Mouse (Mus musculus): Measurements from ENCODE around the gene Coa5. TPM values are rescaled to one million over a fixed set of nuclear protein-coding genes. Genes with fewer than 3 reads are reported as not detected.

Gene Coa5
- polyA plus RNA-seq, 1 experiment: 41.3 TPM

DNA sequence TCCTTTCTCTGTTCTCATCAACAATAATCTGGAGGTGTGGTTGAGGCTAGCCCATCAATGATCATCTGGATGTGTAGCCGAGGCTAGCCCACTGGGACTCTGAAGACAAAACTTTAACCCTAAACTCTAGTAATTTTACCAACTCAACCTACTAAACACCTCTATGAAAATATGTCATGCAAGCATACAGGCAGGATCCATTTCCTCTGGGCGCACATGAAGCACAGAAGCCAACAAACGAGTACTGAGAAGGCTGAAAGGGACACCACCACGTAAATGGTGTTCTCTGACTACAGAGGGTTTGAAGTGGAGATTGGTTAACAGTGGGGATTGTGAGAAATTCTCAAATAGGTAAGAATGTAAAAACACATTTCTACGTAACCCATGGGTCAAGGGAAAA, 47.3 kb upstream of the Coa5 start:
- no peaks in the 10 kb centered on the region for H3K79me2 ChIP-seq (ENCODE audit: control insufficient read depth, insufficient read depth)
- no peak overlapping the region for H3K4me3 ChIP-seq
- no peaks in the 10 kb centered on the region for H3K27me3 ChIP-seq (ENCODE audit: control insufficient read depth, insufficient read depth, insufficient read length)
- no peaks in the 10 kb centered on the region for H3K36me3 ChIP-seq (ENCODE audit: control insufficient read depth, insufficient read depth)
- no peak overlapping the region for H3ac ChIP-seq (ENCODE audit: control insufficient read depth, insufficient read length)
- H3K4me2 ChIP-seq (ENCODE audit: low read depth): no peak overlapping the region
- no peak for TF ChIP-seq MAX (IDR thresholded peaks at IDR 0.05; ENCODE audit: low read depth)
- TF ChIP-seq USF1 (IDR thresholded peaks at IDR 0.05; ENCODE audit: low read depth): no peak
- no peak for TF ChIP-seq REST (IDR thresholded peaks at IDR 0.05; ENCODE audit: insufficient read depth, insufficient read length)

- H3K4me2 ChIP-seq (ENCODE audit: low read depth): no peak overlapping the region
- H3K4me3 ChIP-seq: no peak overlapping the region
- no peaks in the 10 kb centered on the region for H3K36me3 ChIP-seq (ENCODE audit: control insufficient read depth, insufficient read depth)
- H3K79me2 ChIP-seq (ENCODE audit: control insufficient read depth, insufficient read depth): no peaks in the 10 kb centered on the region
- TF ChIP-seq MYOG (IDR thresholded peaks at IDR 0.05; ENCODE audit: control insufficient read depth in 1 of 3, insufficient read depth in 1 of 3, insufficient read length in 2 of 3, low read depth in 2 of 3) (no peak), TCF12 (IDR thresholded peaks at IDR 0.05; ENCODE audit: insufficient read depth, poor library complexity, severe bottlenecking) (no peak), MYOD1 (IDR thresholded peaks at IDR 0.05; ENCODE audit: control insufficient read depth in 1 of 3, insufficient read length in 2 of 3, low read depth in 2 of 3) (no peak), E2F4 (IDR thresholded peaks at IDR 0.05; ENCODE audit: insufficient read depth) (no peak), POLR2AphosphoS2 (IDR thresholded peaks at IDR 0.05; ENCODE audit: insufficient read length, low read depth) (no peak), USF1 (IDR thresholded peaks at IDR 0.05; ENCODE audit: low read depth) (no peak), REST (IDR thresholded peaks at IDR 0.05; ENCODE audit: insufficient read depth, insufficient read length) (no peak), TCF3 (IDR thresholded peaks at IDR 0.05; ENCODE audit: insufficient read length, low read depth) (no peak), MAX (IDR thresholded peaks at IDR 0.05; ENCODE audit: low read depth) (no peak), POLR2A (IDR thresholded peaks at IDR 0.05; ENCODE audit: insufficient read length, low read depth) (no peak), SRF (IDR thresholded peaks at IDR 0.05; ENCODE audit: control insufficient read depth, insufficient read length, low read depth) (no peak), CEBPB (IDR thresholded peaks at IDR 0.05; ENCODE audit: insufficient read depth, poor library complexity, severe bottlenecking) (no peak)
- H3ac ChIP-seq (ENCODE audit: control insufficient read depth, insufficient read length): no peak overlapping the region
- H3K27me3 ChIP-seq (ENCODE audit: control insufficient read depth, insufficient read depth, insufficient read length): no peaks in the 10 kb centered on the region
These were observed 45.4 kb upstream of the Coa5 start for GRCm38 (mm10) chr1:37475312-37475711.

- no peak for TF ChIP-seq REST (IDR thresholded peaks at IDR 0.05; ENCODE audit: insufficient read depth, insufficient read length)
- TF ChIP-seq MYOG (IDR thresholded peaks at IDR 0.05; ENCODE audit: control insufficient read depth in 1 of 3, insufficient read depth in 1 of 3, insufficient read length in 2 of 3, low read depth in 2 of 3): no peak
- no peak for TF ChIP-seq TCF12 (IDR thresholded peaks at IDR 0.05; ENCODE audit: insufficient read depth, poor library complexity, severe bottlenecking)
- TF ChIP-seq E2F4 (IDR thresholded peaks at IDR 0.05; ENCODE audit: insufficient read depth): no peak
- no peak for TF ChIP-seq USF1 (IDR thresholded peaks at IDR 0.05; ENCODE audit: low read depth)
- TF ChIP-seq POLR2A (IDR thresholded peaks at IDR 0.05; ENCODE audit: insufficient read length, low read depth): no peak
- no peak for TF ChIP-seq MYOD1 (IDR thresholded peaks at IDR 0.05; ENCODE audit: control insufficient read depth in 1 of 3, insufficient read length in 2 of 3, low read depth in 2 of 3)
- TF ChIP-seq POLR2AphosphoS2 (IDR thresholded peaks at IDR 0.05; ENCODE audit: insufficient read length, low read depth): no peak
- no peak for TF ChIP-seq TCF3 (IDR thresholded peaks at IDR 0.05; ENCODE audit: insufficient read length, low read depth)
- TF ChIP-seq SRF (IDR thresholded peaks at IDR 0.05; ENCODE audit: control insufficient read depth, insufficient read length, low read depth): no peak
- TF ChIP-seq CEBPB (IDR thresholded peaks at IDR 0.05; ENCODE audit: insufficient read depth, poor library complexity, severe bottlenecking): no peak
- no peak for TF ChIP-seq MAX (IDR thresholded peaks at IDR 0.05; ENCODE audit: low read depth)
- Histone ChIP-seq H3K27me3 (ENCODE audit: control insufficient read depth, insufficient read depth, insufficient read length) (no peaks in the 10 kb centered on the region), H3ac (ENCODE audit: control insufficient read depth, insufficient read length) (no peak overlapping the region), H3K4me2 (ENCODE audit: low read depth) (no peak overlapping the region), H3K4me3 (no peak overlapping the region), H3K36me3 (ENCODE audit: control insufficient read depth, insufficient read depth) (no peaks in the 10 kb centered on the region), H3K79me2 (ENCODE audit: control insufficient read depth, insufficient read depth) (no peaks in the 10 kb centered on the region)
These were observed 44.8 kb upstream of the Coa5 start for GRCm38 (mm10) chr1:37474634-37475190.

DNA sequence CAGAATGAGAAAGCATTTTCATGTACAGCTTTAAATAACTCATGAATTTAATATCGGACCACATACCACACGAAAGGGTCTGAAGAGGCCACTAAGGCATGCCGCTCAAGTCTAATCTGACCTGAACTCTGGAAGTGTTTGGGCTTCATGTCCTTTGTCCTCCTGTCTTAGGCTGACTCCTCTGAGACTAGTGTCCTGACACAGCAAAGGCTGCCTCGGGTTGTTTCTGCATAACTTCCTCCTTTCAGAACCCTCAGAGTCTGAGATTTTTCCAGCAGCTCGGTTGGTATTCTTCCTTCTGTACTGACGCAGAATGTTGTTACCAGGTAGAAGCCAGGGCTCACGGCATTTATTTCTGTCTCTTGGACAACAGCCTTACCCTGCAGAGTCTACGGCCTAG, 44.1 kb upstream of the Coa5 start:
- no peaks in the 10 kb centered on the region for H3K79me2 ChIP-seq (ENCODE audit: control insufficient read depth, insufficient read depth)
- TF ChIP-seq TCF3 (IDR thresholded peaks at IDR 0.05; ENCODE audit: insufficient read length, low read depth): no peak
- no peak for TF ChIP-seq E2F4 (IDR thresholded peaks at IDR 0.05; ENCODE audit: insufficient read depth)
- TF ChIP-seq POLR2AphosphoS2 (IDR thresholded peaks at IDR 0.05; ENCODE audit: insufficient read length, low read depth): no peak
- no peak for TF ChIP-seq MYOG (IDR thresholded peaks at IDR 0.05; ENCODE audit: control insufficient read depth in 1 of 3, insufficient read depth in 1 of 3, insufficient read length in 2 of 3, low read depth in 2 of 3)
- no peak for TF ChIP-seq MYOD1 (IDR thresholded peaks at IDR 0.05; ENCODE audit: control insufficient read depth in 1 of 3, insufficient read length in 2 of 3, low read depth in 2 of 3)
- no peak overlapping the region for H3K4me3 ChIP-seq
- H3K36me3 ChIP-seq (ENCODE audit: control insufficient read depth, insufficient read depth): no peaks in the 10 kb centered on the region
- H3K27me3 ChIP-seq (ENCODE audit: control insufficient read depth, insufficient read depth, insufficient read length): no peaks in the 10 kb centered on the region
- H3ac ChIP-seq (ENCODE audit: control insufficient read depth, insufficient read length): no peak overlapping the region
- H3K4me2 ChIP-seq (ENCODE audit: low read depth): no peak overlapping the region

- Histone ChIP-seq H3K4me3 (no peak overlapping the region), H3K79me2 (ENCODE audit: control insufficient read depth, insufficient read depth) (no peaks in the 10 kb centered on the region), H3K27me3 (ENCODE audit: control insufficient read depth, insufficient read depth, insufficient read length) (no peaks in the 10 kb centered on the region), H3K4me2 (ENCODE audit: low read depth) (no peak overlapping the region), H3K36me3 (ENCODE audit: control insufficient read depth, insufficient read depth) (no peaks in the 10 kb centered on the region), H3ac (ENCODE audit: control insufficient read depth, insufficient read length) (no peak overlapping the region)
- TF ChIP-seq MAX (IDR thresholded peaks at IDR 0.05; ENCODE audit: low read depth): no peak
- TF ChIP-seq E2F4 (IDR thresholded peaks at IDR 0.05; ENCODE audit: insufficient read depth): no peak
- TF ChIP-seq MYOG (IDR thresholded peaks at IDR 0.05; ENCODE audit: control insufficient read depth in 1 of 3, insufficient read depth in 1 of 3, insufficient read length in 2 of 3, low read depth in 2 of 3): no peak
These were observed 43.3 kb upstream of the Coa5 start for GRCm38 (mm10) chr1:37473251-37473650.
